Mouse (Mus musculus) cerebellum, adult 2 months (tissue): Measurements from ENCODE around the gene Sphkap. TPM values are rescaled to one million over a fixed set of nuclear protein-coding genes. Genes with fewer than 3 reads are reported as not detected.

ENCODE experiments used
- DNase-seq, 2 experiments: peaks; one replicate each; pipeline ENCODE4 v3.0.0; 2021
- H3K27ac ChIP-seq: fragments of 200-500 bp; 2 replicates; pipeline ENCODE4 v1.5.1; 2012; ENCODE audit warnings: low read length, control low read depth, inconsistent platforms; ENCODE audit not compliant: insufficient read depth
- H3K27me3 ChIP-seq: fragments of 200-500 bp; 2 replicates; pipeline ENCODE4 v1.6.1; 2012; ENCODE audit warnings: inconsistent platforms, mild to moderate bottlenecking, low read length, moderate library complexity; ENCODE audit not compliant: control insufficient read depth, insufficient read depth
- H3K4me1 ChIP-seq: fragments of 200-500 bp; 2 replicates; pipeline ENCODE4 v1.6.1; 2011; ENCODE audit warnings: low read length; ENCODE audit not compliant: control insufficient read depth, insufficient read depth
- H3K4me3 ChIP-seq: fragments of 200-500 bp; replicated peaks from 2 replicates; pipeline ENCODE3; 2011; ENCODE audit warnings: mild to moderate bottlenecking, low read depth, low read length, control low read depth; ENCODE audit not compliant: insufficient read depth
- CTCF ChIP-seq: fragments of 200-500 bp; IDR thresholded peaks from 2 replicates; pipeline ENCODE4 v1.5.1; 2011; ENCODE audit warnings: low read depth, mild to moderate bottlenecking, control low read depth, low read length, moderate library complexity, borderline replicate concordance; ENCODE audit not compliant: insufficient read depth
- POLR2A ChIP-seq: fragments of 200-500 bp; IDR thresholded peaks from 2 replicates; pipeline ENCODE4 v1.6.1; 2011; ENCODE audit warnings: low read length, control low read depth, borderline replicate concordance; ENCODE audit not compliant: insufficient read depth
- WGBS: fragments of 180-500 bp; shearing (Covaris S2); methylation state at CpG from one replicate; pipeline ENCODE4 v1.1.7; 2018; 5-methylcytosine and 5-hydroxymethylcytosine counted together
- polyA plus RNA-seq: library from polyadenylated mRNA; depleted of rRNA; stranded (reverse); fragments of >200 nt; gene quantifications from 2 replicates; pipeline ENCODE4 v1.2.3, GENCODE M21; 2012

Gene Sphkap
- polyA plus RNA-seq, 1 experiment: 177 TPM

- no peak for TF ChIP-seq POLR2A
- TF ChIP-seq CTCF: no peak
- H3K27me3 ChIP-seq: no peaks in the 10 kb centered on the region
- no peak overlapping the region for H3K4me3 ChIP-seq
- no peak for DNase-seq
- WGBS: 48% methylated on average over 4 of the region's 4 CpGs
- no peak overlapping the region for H3K27ac ChIP-seq
- H3K4me1 ChIP-seq: peaks cover 13% of the 10 kb centered on the region
Observed at GRCm38 (mm10) chr1:83342726-83343250, 65.2 kb downstream of the Sphkap start.

GRCm38 (mm10) chr1:83339358-83339757 is 68.6 kb downstream of the Sphkap start:
- Histone ChIP-seq H3K27me3 (no peaks in the 10 kb centered on the region), H3K27ac (no peak overlapping the region), H3K4me1 (peaks cover 3% of the 10 kb centered on the region; the same call in 1 of the 2 replicates), H3K4me3 (no peak overlapping the region)
- WGBS: 55% methylated on average over 3 of the region's 3 CpGs
- TF ChIP-seq CTCF: no peak
- TF ChIP-seq POLR2A: no peak
- DNase-seq: no peak

GRCm38 (mm10) chr1:83316917-83317316 is 91.1 kb downstream of the Sphkap start:
- TF ChIP-seq POLR2A (no peak), CTCF (no peak)
- DNase-seq: peak in 1 of 2 experiments; percentile 1
- Histone ChIP-seq H3K4me1 (peaks cover 27% of the 10 kb centered on the region), H3K4me3 (no peak overlapping the region), H3K27me3 (no peaks in the 10 kb centered on the region), H3K27ac (no peak overlapping the region)
- WGBS: 44% methylated on average over 4 of the region's 4 CpGs

- WGBS: 12% methylated on average over 9 of the region's 9 CpGs
- peak; percentile 58 to 75 for DNase-seq
- Histone ChIP-seq H3K4me3 (no peak overlapping the region), H3K27ac (0 out of 2 replicates have a peak overlapping the region, but pooled peaks have one; percentile 1), H3K4me1 (peaks cover 34% of the 10 kb centered on the region), H3K27me3 (no peaks in the 10 kb centered on the region)
- TF ChIP-seq CTCF (no peak), POLR2A (no peak)
Observed at GRCm38 (mm10) chr1:83315146-83315545, 92.9 kb downstream of the Sphkap start.

- DNase-seq: peak; percentile 54 to 70
- TF ChIP-seq POLR2A (no peak), CTCF (no peak)
- no peaks in the 10 kb centered on the region for H3K27me3 ChIP-seq
- peaks cover 35% of the 10 kb centered on the region for H3K4me1 ChIP-seq
- WGBS: 14% methylated on average over 6 of the region's 6 CpGs
- H3K4me3 ChIP-seq: no peak overlapping the region
- 0 out of 2 replicates have a peak overlapping the region, but pooled peaks have one; percentile 23 for H3K27ac ChIP-seq
Observed at GRCm38 (mm10) chr1:83311607-83312295, 96.2 kb downstream of the Sphkap start.

- 16% methylated on average over 6 of the region's 6 CpGs for WGBS
- no peak overlapping the region; the same call in 1 of the 2 replicates for H3K27ac ChIP-seq
- TF ChIP-seq CTCF: no peak
- TF ChIP-seq POLR2A: no peak
- H3K4me1 ChIP-seq: peaks cover 15% of the 10 kb centered on the region; the same call in 1 of the 2 replicates
- no peaks in the 10 kb centered on the region for H3K27me3 ChIP-seq
- no peak overlapping the region for H3K4me3 ChIP-seq
- peak in 1 of 2 experiments; percentile 47 for DNase-seq
Observed at GRCm38 (mm10) chr1:83297137-83298076, 110.6 kb downstream of the Sphkap start.

GRCm38 (mm10) chr1:83285866-83286265 is 122.1 kb downstream of the Sphkap start:
- TF ChIP-seq CTCF (no peak), POLR2A (no peak)
- no peak for DNase-seq
- WGBS: 64% methylated on average over 7 of the region's 7 CpGs
- H3K27ac ChIP-seq: no peak overlapping the region
- H3K4me3 ChIP-seq: no peak overlapping the region
- H3K4me1 ChIP-seq: peaks cover 4% of the 10 kb centered on the region; the same call in 1 of the 2 replicates
- no peaks in the 10 kb centered on the region for H3K27me3 ChIP-seq
